Mouse (Mus musculus) spleen, postnatal 36 days (tissue): ENCODE results near the gene Atp5d.

Source experiments
- DNase-seq, 2 experiments: peaks; one replicate each; pipeline ENCODE4 v3.0.0; 2022; ENCODE audit warnings: low spot score in 2 of 2, mixed read lengths in 1 of 2

Atp5d gene

GRCm38 (mm10) chr10:80138553-80139438 lies at the start of gene Atp5d:
TSS of gene Atp5d (plus strand) at chr10:80138632.
- peak in 1 of 2 experiments; percentile 40 for DNase-seq

GRCm38 (mm10) chr10:80089146-80089545 lies 49.3 kb upstream of the Atp5d start:
- no peak for DNase-seq

- DNase-seq, result no peak
Measured at GRCm38 (mm10) chr10:80091527-80091926, 46.9 kb upstream of the Atp5d start.

- no peak for DNase-seq
Measured at GRCm38 (mm10) chr10:80092690-80093089, 45.7 kb upstream of the Atp5d start.

GRCm38 (mm10) chr10:80094085-80094484 lies 44.3 kb upstream of the Atp5d start:
- no peak for DNase-seq

GRCm38 (mm10) chr10:80094684-80095083 lies 43.7 kb upstream of the Atp5d start:
- DNase-seq, result no peak

- DNase-seq, result no peak
Measured at GRCm38 (mm10) chr10:80095547-80095946, 42.9 kb upstream of the Atp5d start.

- no peak for DNase-seq
Measured at GRCm38 (mm10) chr10:80097275-80097674, 41.2 kb upstream of the Atp5d start.

- no peak for DNase-seq
Measured at GRCm38 (mm10) chr10:80098630-80099029, 39.8 kb upstream of the Atp5d start.

- no peak for DNase-seq
Measured at GRCm38 (mm10) chr10:80100982-80101381, 37.5 kb upstream of the Atp5d start.

- peak; percentile 89 to 91 for DNase-seq
Measured at GRCm38 (mm10) chr10:80102216-80102915, 36.1 kb upstream of the Atp5d start.

- DNase-seq, result no peak
Measured at GRCm38 (mm10) chr10:80103032-80103431, 35.4 kb upstream of the Atp5d start.

GRCm38 (mm10) chr10:80104181-80104580 lies 34.3 kb upstream of the Atp5d start:
- DNase-seq, result no peak

GRCm38 (mm10) chr10:80105460-80105859 lies 33.0 kb upstream of the Atp5d start, which contains the start of gene Sbno2:
TSS of gene Sbno2 (minus strand) at chr10:80105571.
- peak; percentile 64 to 68 for DNase-seq

- no peak for DNase-seq
Measured at GRCm38 (mm10) chr10:80105926-80106325, 32.5 kb upstream of the Atp5d start.

GRCm38 (mm10) chr10:80107678-80108077 lies 30.8 kb upstream of the Atp5d start:
- no peak for DNase-seq

GRCm38 (mm10) chr10:80114341-80115284 lies 23.8 kb upstream of the Atp5d start:
- peak; percentile 87 to 92 for DNase-seq

- DNase-seq, result peak; percentile 100
Measured at GRCm38 (mm10) chr10:80115290-80115943, 23.0 kb upstream of the Atp5d start, which contains the start of gene Stk11. TSS of gene Stk11 (plus strand) at chr10:80115803.

GRCm38 (mm10) chr10:80115944-80116335 lies 22.5 kb upstream of the Atp5d start:
- no peak for DNase-seq

- DNase-seq, result no peak
Measured at GRCm38 (mm10) chr10:80116563-80116926, 21.9 kb upstream of the Atp5d start.
